Mouse (Mus musculus): ENCODE results near the gene Cd93. TPM values are rescaled to one million over a fixed set of nuclear protein-coding genes. Genes with fewer than 3 reads are reported as not detected.

The Cd93 gene
- polyA plus RNA-seq, 1 experiment from 2014 or later, result 17.0 TPM

- Histone ChIP-seq H3K4me1 (replicated peaks; ENCODE audit: insufficient read depth, low read length) (peaks cover 19% of the 10 kb centered on the region), H3K36me3 (ENCODE audit: insufficient read depth, low read length) (no peaks in the 10 kb centered on the region), H3K27me3 (ENCODE audit: insufficient read depth, low read length) (peaks cover 14% of the 10 kb centered on the region), H3K4me2 (ENCODE audit: low read length) (peak within 1 kb of the TSS; percentile 69), H3K9me3 (replicated peaks; ENCODE audit: low read length) (no peaks in the 10 kb centered on the region), H3K4me3 (replicated peaks; ENCODE audit: low read depth, low read length) (peak within 1 kb of the TSS; percentile 45), H3K9ac (ENCODE audit: low read depth, low read length) (peak within 1 kb of the TSS; percentile 52), H3K27ac (peak within 1 kb of the TSS; percentile 16; the same call in 1 of the 2 replicates)
- no peak for TF ChIP-seq CTCF (IDR thresholded peaks at IDR 0.05; ENCODE audit: low read depth)
- ATAC-seq (replicated peaks; ENCODE audit: low FRiP score, low read depth) (peak; percentile 64), DNase-seq (ENCODE audit: low spot score) (peak; percentile 88)
- WGBS, result 4% methylated on average over 35 of the region's 35 CpGs
These were observed 35.2 kb downstream of the Cd93 start, which contains the start of gene Thbd for GRCm38 (mm10) chr2:148407870-148408760. Gene Thbd, minus strand, starts transcription at chr2:148408188.

GRCm38 (mm10) chr2:148406971-148407869 is 36.1 kb downstream of the Cd93 start:
- Histone ChIP-seq H3K27me3 (ENCODE audit: insufficient read depth, low read length) (peaks cover 14% of the 10 kb centered on the region), H3K9ac (ENCODE audit: low read depth, low read length) (peak overlapping the region; percentile 52), H3K4me3 (replicated peaks; ENCODE audit: low read depth, low read length) (peak overlapping the region; percentile 45), H3K36me3 (ENCODE audit: insufficient read depth, low read length) (no peaks in the 10 kb centered on the region), H3K9me3 (replicated peaks; ENCODE audit: low read length) (no peaks in the 10 kb centered on the region), H3K4me1 (replicated peaks; ENCODE audit: insufficient read depth, low read length) (peaks cover 19% of the 10 kb centered on the region), H3K27ac (peak overlapping the region; percentile 16; the same call in 1 of the 2 replicates), H3K4me2 (ENCODE audit: low read length) (peak overlapping the region; percentile 69)
- ATAC-seq (replicated peaks; ENCODE audit: low FRiP score, low read depth) (peak; percentile 38; the same call in 1 of the 2 replicates), DNase-seq (ENCODE audit: low spot score) (peak; percentile 58)
- 5% methylated on average over 55 of the region's 55 CpGs for WGBS
- TF ChIP-seq CTCF (IDR thresholded peaks at IDR 0.05; ENCODE audit: low read depth), result no peak

DNA sequence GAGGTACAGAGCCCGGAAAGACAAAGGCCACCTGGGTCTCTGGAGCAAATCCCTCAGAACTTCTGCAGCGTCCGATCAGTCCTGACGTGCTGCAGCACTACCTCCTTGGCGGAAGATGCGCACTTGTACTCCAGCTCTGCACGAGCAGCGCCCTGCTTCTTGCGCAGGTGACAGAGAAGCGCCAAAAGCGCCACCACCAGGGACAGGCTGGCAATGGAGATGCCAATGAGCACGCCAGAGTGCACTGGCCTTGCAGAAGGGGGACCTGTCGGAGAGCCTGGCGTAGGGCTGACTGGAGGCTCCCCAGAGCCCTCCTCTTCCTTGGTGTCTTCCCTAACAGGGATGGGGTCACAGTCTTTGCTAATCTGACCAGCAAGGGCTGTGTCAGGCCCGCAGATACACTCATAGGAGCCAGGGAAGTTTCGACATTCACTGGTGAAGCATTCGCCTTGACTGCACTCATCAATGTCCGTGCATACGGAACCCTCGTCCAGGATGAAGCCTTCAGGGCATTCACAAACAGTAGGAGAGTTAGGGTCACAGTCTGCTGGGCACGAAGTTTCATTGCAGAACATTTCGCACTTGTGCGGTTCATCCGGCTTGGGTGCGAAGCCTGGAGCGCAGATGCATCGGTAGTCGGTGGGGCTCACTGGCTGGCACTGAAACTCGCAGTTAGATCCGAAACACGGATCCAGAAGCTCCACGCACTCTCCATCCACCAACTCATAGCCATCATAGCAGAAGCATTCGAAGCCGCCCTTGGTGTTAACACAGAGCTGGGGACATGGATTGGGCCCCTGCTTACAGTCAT is 37.0 kb downstream of the Cd93 start:
- Histone ChIP-seq H3K4me3 (replicated peaks; ENCODE audit: low read depth, low read length) (peak overlapping the region; percentile 45), H3K27me3 (ENCODE audit: insufficient read depth, low read length) (peaks cover 14% of the 10 kb centered on the region), H3K9me3 (replicated peaks; ENCODE audit: low read length) (no peaks in the 10 kb centered on the region), H3K27ac (peak overlapping the region; percentile 16; the same call in 1 of the 2 replicates), H3K36me3 (ENCODE audit: insufficient read depth, low read length) (no peaks in the 10 kb centered on the region), H3K4me2 (ENCODE audit: low read length) (peak overlapping the region; percentile 69), H3K4me1 (replicated peaks; ENCODE audit: insufficient read depth, low read length) (peaks cover 19% of the 10 kb centered on the region), H3K9ac (ENCODE audit: low read depth, low read length) (peak overlapping the region; percentile 52; the same call in 1 of the 2 replicates)
- WGBS, result 14% methylated on average over 34 of the region's 34 CpGs
- no peak for ATAC-seq (replicated peaks; ENCODE audit: low FRiP score, low read depth)
- peak; percentile 27 for DNase-seq (ENCODE audit: low spot score)
- TF ChIP-seq CTCF (IDR thresholded peaks at IDR 0.05; ENCODE audit: low read depth), result peak; percentile 49; the same call in 1 of the 2 replicates

DNA sequence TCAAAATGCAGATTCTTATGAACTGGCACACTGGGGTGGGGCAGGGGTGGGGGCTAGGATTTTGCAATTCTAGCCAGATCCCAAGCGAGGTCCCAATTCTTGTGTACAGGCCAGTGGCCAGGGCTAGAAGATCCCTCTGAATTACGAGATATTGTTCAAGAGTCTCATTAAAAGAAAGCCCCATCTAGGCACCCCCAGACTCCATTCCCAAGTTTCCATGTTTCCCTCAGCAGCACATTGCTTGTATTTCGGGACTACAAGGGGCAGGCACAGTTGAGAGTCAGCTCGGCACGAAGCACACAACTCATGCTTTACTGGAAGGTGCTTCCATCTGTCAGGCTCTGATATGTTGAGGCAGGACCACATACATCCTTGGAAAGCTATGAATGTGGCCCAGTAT is 38.5 kb downstream of the Cd93 start:
- DNase-seq (ENCODE audit: low spot score), result no peak
- Histone ChIP-seq H3K9me3 (replicated peaks; ENCODE audit: low read length) (no peaks in the 10 kb centered on the region), H3K9ac (ENCODE audit: low read depth, low read length) (no peak overlapping the region), H3K36me3 (ENCODE audit: insufficient read depth, low read length) (no peaks in the 10 kb centered on the region), H3K4me2 (ENCODE audit: low read length) (peak overlapping the region; percentile 33), H3K27ac (no peak overlapping the region), H3K4me3 (replicated peaks; ENCODE audit: low read depth, low read length) (peak overlapping the region; percentile 11; the same call in 1 of the 2 replicates), H3K27me3 (ENCODE audit: insufficient read depth, low read length) (peaks cover 14% of the 10 kb centered on the region), H3K4me1 (replicated peaks; ENCODE audit: insufficient read depth, low read length) (peaks cover 19% of the 10 kb centered on the region)
- TF ChIP-seq CTCF (IDR thresholded peaks at IDR 0.05; ENCODE audit: low read depth), result no peak
- WGBS, result 81% methylated on average over 5 of the region's 5 CpGs
- ATAC-seq (replicated peaks; ENCODE audit: low FRiP score, low read depth), result no peak

DNA sequence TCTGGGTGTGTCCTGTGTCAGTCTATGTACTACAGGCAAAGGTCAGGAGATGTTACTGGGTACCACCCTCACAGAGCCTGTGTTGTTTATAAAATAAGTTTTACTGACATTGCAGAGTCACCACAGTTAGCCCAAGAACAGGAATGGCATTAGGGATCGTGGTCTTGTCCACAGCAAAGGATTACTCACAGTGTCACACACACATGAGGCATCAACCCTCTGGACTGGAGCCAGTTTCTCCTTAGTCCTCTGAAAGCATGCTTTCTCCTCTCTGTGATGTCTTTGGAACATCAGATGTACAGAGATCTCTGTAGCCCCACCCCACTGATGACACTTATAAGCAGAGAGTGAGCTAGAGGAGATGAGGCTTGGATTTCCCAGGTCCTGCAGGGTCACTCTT is 41.1 kb downstream of the Cd93 start:
- Histone ChIP-seq H3K36me3 (ENCODE audit: insufficient read depth, low read length) (no peaks in the 10 kb centered on the region), H3K9me3 (replicated peaks; ENCODE audit: low read length) (no peaks in the 10 kb centered on the region), H3K4me3 (replicated peaks; ENCODE audit: low read depth, low read length) (no peak overlapping the region), H3K4me1 (replicated peaks; ENCODE audit: insufficient read depth, low read length) (peaks cover 7% of the 10 kb centered on the region), H3K4me2 (ENCODE audit: low read length) (no peak overlapping the region), H3K9ac (ENCODE audit: low read depth, low read length) (no peak overlapping the region), H3K27ac (no peak overlapping the region), H3K27me3 (ENCODE audit: insufficient read depth, low read length) (peaks cover 10% of the 10 kb centered on the region)
- no peak for TF ChIP-seq CTCF (IDR thresholded peaks at IDR 0.05; ENCODE audit: low read depth)
- ATAC-seq (replicated peaks; ENCODE audit: low FRiP score, low read depth), result no peak
- 83% methylated on average over 1 of the region's 1 CpGs for WGBS
- DNase-seq (ENCODE audit: low spot score), result no peak
